Mouse (Mus musculus) small intestine, adult 2 months (tissue): ENCODE data around the gene Epm2aip1. TPM values are rescaled to one million over a fixed set of nuclear protein-coding genes. Genes with fewer than 3 reads are reported as not detected.
A peak's percentile ranks its signal among the peaks of the same experiment; 100 is the strongest.

ENCODE experiments used
- H3K27ac ChIP-seq: fragments of 200-500 bp; 2 replicates; pipeline ENCODE4 v1.5.1; 2012; ENCODE audit warnings: low read depth, low read length, control low read depth, inconsistent platforms; ENCODE audit not compliant: insufficient read depth
- H3K27me3 ChIP-seq: fragments of 200-500 bp; 2 replicates; pipeline ENCODE4 v1.6.1; 2012; ENCODE audit warnings: mild to moderate bottlenecking, moderate library complexity, low read length, inconsistent platforms; ENCODE audit not compliant: control insufficient read depth, insufficient read depth
- H3K36me3 ChIP-seq: fragments of 200-500 bp; 2 replicates; pipeline ENCODE4 v1.6.1; 2012; ENCODE audit warnings: mild to moderate bottlenecking, low read length, control low read depth, inconsistent platforms; ENCODE audit not compliant: control insufficient read depth, insufficient read depth
- H3K4me1 ChIP-seq: fragments of 200-500 bp; 2 replicates; pipeline ENCODE4 v1.6.1; 2012; ENCODE audit warnings: low read length, inconsistent platforms, mixed read lengths; ENCODE audit not compliant: control insufficient read depth, insufficient read depth, insufficient read length
- H3K4me3 ChIP-seq: fragments of 200-500 bp; 2 replicates; pipeline ENCODE4 v1.5.1; 2012; ENCODE audit warnings: low read depth, mild to moderate bottlenecking, control low read depth, inconsistent platforms, low read length, moderate library complexity
- CTCF ChIP-seq: fragments of 200-500 bp; IDR thresholded peaks from 2 replicates; pipeline ENCODE4 v1.5.1; 2012; ENCODE audit warnings: low read depth, mild to moderate bottlenecking, control low read depth, inconsistent platforms, low read length, moderate library complexity, mixed read lengths; ENCODE audit not compliant: insufficient replicate concordance, insufficient read length; ENCODE audit errors: extremely low read depth
- POLR2A ChIP-seq: fragments of 200-500 bp; IDR thresholded peaks from 2 replicates; pipeline ENCODE4 v1.6.1; 2012; ENCODE audit warnings: low read depth, mild to moderate bottlenecking, control low read depth, inconsistent platforms, low read length, moderate library complexity
- WGBS: fragments of 180-500 bp; shearing (Covaris S2); methylation state at CpG from one replicate; pipeline ENCODE4 v1.1.7; 2018; 5-methylcytosine and 5-hydroxymethylcytosine counted together
- polyA plus RNA-seq: library from polyadenylated mRNA; depleted of rRNA; stranded (reverse); fragments of >200 nt; gene quantifications from 2 replicates; pipeline ENCODE4 v1.2.3, GENCODE M21; 2012

Epm2aip1 gene
- polyA plus RNA-seq, 1 experiment, result 2.1 TPM

- Histone ChIP-seq H3K4me3 (no peak overlapping the region), H3K36me3 (no peaks in the 10 kb centered on the region), H3K27me3 (no peaks in the 10 kb centered on the region), H3K27ac (no peak overlapping the region), H3K4me1 (no peaks in the 10 kb centered on the region)
- no peak for TF ChIP-seq CTCF
- no peak for TF ChIP-seq POLR2A
- WGBS, result 79% methylated on average over 2 of the region's 2 CpGs
Observed at GRCm38 (mm10) chr9:111295323-111295722, 23.6 kb downstream of the Epm2aip1 start.

- Histone ChIP-seq H3K27ac (no peak overlapping the region), H3K4me1 (no peaks in the 10 kb centered on the region), H3K36me3 (no peaks in the 10 kb centered on the region), H3K27me3 (no peaks in the 10 kb centered on the region), H3K4me3 (no peak overlapping the region)
- no peak for TF ChIP-seq POLR2A
- no peak for TF ChIP-seq CTCF
- WGBS, result 67% methylated on average over 7 of the region's 7 CpGs
Observed at GRCm38 (mm10) chr9:111296433-111296832, 24.7 kb downstream of the Epm2aip1 start.

GRCm38 (mm10) chr9:111298606-111299005 is 26.9 kb downstream of the Epm2aip1 start:
- Histone ChIP-seq H3K4me3 (no peak overlapping the region), H3K4me1 (no peaks in the 10 kb centered on the region), H3K36me3 (no peaks in the 10 kb centered on the region), H3K27me3 (no peaks in the 10 kb centered on the region), H3K27ac (no peak overlapping the region)
- TF ChIP-seq POLR2A (no peak), CTCF (no peak)
- WGBS, result 51% methylated on average over 2 of the region's 2 CpGs

- no peak overlapping the region for H3K4me3 ChIP-seq
- TF ChIP-seq CTCF (no peak), POLR2A (no peak)
- no peaks in the 10 kb centered on the region for H3K27me3 ChIP-seq
- WGBS, result 46% methylated on average over 12 of the region's 12 CpGs
- no peaks in the 10 kb centered on the region for H3K36me3 ChIP-seq
- H3K27ac ChIP-seq, result no peak overlapping the region
- H3K4me1 ChIP-seq, result no peaks in the 10 kb centered on the region
Observed at GRCm38 (mm10) chr9:111302196-111302831, 30.6 kb downstream of the Epm2aip1 start.

- Histone ChIP-seq H3K36me3 (no peaks in the 10 kb centered on the region), H3K4me3 (no peak overlapping the region), H3K27ac (no peak overlapping the region), H3K27me3 (no peaks in the 10 kb centered on the region), H3K4me1 (no peaks in the 10 kb centered on the region)
- 87% methylated on average over 6 of the region's 6 CpGs for WGBS
- TF ChIP-seq CTCF (no peak), POLR2A (no peak)
Observed at GRCm38 (mm10) chr9:111304036-111304435, 32.3 kb downstream of the Epm2aip1 start.

GRCm38 (mm10) chr9:111306142-111306541 is 34.4 kb downstream of the Epm2aip1 start:
- 61% methylated on average over 7 of the region's 7 CpGs for WGBS
- H3K36me3 ChIP-seq, result no peaks in the 10 kb centered on the region
- H3K4me3 ChIP-seq, result no peak overlapping the region
- no peaks in the 10 kb centered on the region for H3K4me1 ChIP-seq
- peaks cover 8% of the 10 kb centered on the region for H3K27me3 ChIP-seq
- TF ChIP-seq POLR2A (no peak), CTCF (no peak)
- no peak overlapping the region for H3K27ac ChIP-seq

- Histone ChIP-seq H3K4me3 (peak within 1 kb of the TSS; percentile 43), H3K4me1 (peaks cover 6% of the 10 kb centered on the region)
Observed at GRCm38 (mm10) chr9:111311031-111311842, 39.5 kb downstream of the Epm2aip1 start, which contains the start of gene Trank1. Trank1 (plus strand) TSS chr9:111311739.

More at GRCm38 (mm10) chr9:111311031-111311842, 39.5 kb downstream of the Epm2aip1 start, which contains the start of gene Trank1:
- peaks cover 36% of the 10 kb centered on the region for H3K27me3 ChIP-seq
- H3K27ac ChIP-seq, result no peak within 1 kb of the TSS
- 13% methylated on average over 72 of the region's 72 CpGs for WGBS
- TF ChIP-seq POLR2A (no peak), CTCF (no peak)
- H3K36me3 ChIP-seq, result no peaks in the 10 kb centered on the region
